Mouse (Mus musculus) C2C12 (cell line): ENCODE results near the gene Fbxo46.
"Not testable (repeated sequence)": the region's sequence is repeated elsewhere in the genome, so short reads cannot be mapped to it uniquely, and the experiment has no call there.

Source experiments
- CTCF ChIP-seq: IDR thresholded peaks from one replicate; pipeline ENCODE4 v1.5.1; 2011; ENCODE audit not compliant: control insufficient read depth, insufficient read depth, insufficient read length
- FOSL1 ChIP-seq: IDR thresholded peaks from one replicate; pipeline ENCODE4 v1.8.0; 2011; ENCODE audit warnings: mild to moderate bottlenecking, low read length; ENCODE audit not compliant: poor library complexity, insufficient read depth, severe bottlenecking
- MAX ChIP-seq: IDR thresholded peaks from one replicate; pipeline ENCODE4 v1.6.1; 2011; ENCODE audit warnings: mild to moderate bottlenecking, control low read depth
- MYOD1 ChIP-seq: IDR thresholded peaks from one replicate; pipeline ENCODE4 v1.6.1; 2011; ENCODE audit warnings: low read depth; ENCODE audit not compliant: control insufficient read depth, insufficient read length
- MYOG ChIP-seq: IDR thresholded peaks from one replicate; pipeline ENCODE4 v1.6.1; 2011; ENCODE audit not compliant: control insufficient read depth, insufficient read length; ENCODE audit errors: extremely low read depth
- USF1 ChIP-seq: IDR thresholded peaks from one replicate; pipeline ENCODE4 v1.6.1; 2011; ENCODE audit warnings: low read depth, mild to moderate bottlenecking, control low read depth, moderate library complexity

GRCm38 (mm10) chr7:19071024-19071423 lies 48.6 kb upstream of the Fbxo46 start:
- TF ChIP-seq CTCF, FOSL1, MYOG, MYOD1, USF1, MAX: not testable (repeated sequence)
